Mouse (Mus musculus) limb, embryonic 14.5 days (tissue): ENCODE data around the gene Nxn. TPM values are rescaled to one million over a fixed set of nuclear protein-coding genes. Genes with fewer than 3 reads are reported as not detected.

Experiments used
- ATAC-seq: fragments of 200-750 bp; cut with Nextera tagmentation; 2 replicates; pipeline ENCODE4 v1.8.0; 2017; ENCODE audit warnings: low read depth, moderate number of reproducible peaks, moderate TSS enrichment; ENCODE audit not compliant: low FRiP score
- DNase-seq: peaks from one replicate; pipeline ENCODE4 v3.0.0-alpha.2; 2015; ENCODE audit warnings: low spot score
- H3K27ac ChIP-seq: fragments of 300-500 bp; sonication (generic); replicated peaks from 2 replicates; pipeline ENCODE4 v1.5.1; 2014; ENCODE audit warnings: low read depth, mild to moderate bottlenecking, low read length, moderate library complexity, mixed read lengths
- H3K27me3 ChIP-seq: fragments of 300-500 bp; sonication (generic); 2 replicates; pipeline ENCODE4 v1.6.1; 2014; ENCODE audit warnings: low read length, mixed read lengths; ENCODE audit not compliant: control insufficient read depth, insufficient read depth
- H3K36me3 ChIP-seq: fragments of 300-500 bp; sonication (generic); 2 replicates; pipeline ENCODE4 v1.6.1; 2014; ENCODE audit warnings: mild to moderate bottlenecking, low read length, moderate library complexity, mixed read lengths; ENCODE audit not compliant: control insufficient read depth, insufficient read depth
- H3K4me1 ChIP-seq: fragments of 300-500 bp; sonication (generic); 2 replicates; pipeline ENCODE4 v1.6.1; 2014; ENCODE audit warnings: antibody characterized with exemption, low read length, mixed read lengths; ENCODE audit not compliant: control insufficient read depth, insufficient read depth
- H3K4me2 ChIP-seq: fragments of 300-500 bp; sonication (generic); replicated peaks from 2 replicates; pipeline ENCODE4 v1.6.1; 2014; ENCODE audit warnings: low read depth, mild to moderate bottlenecking, low read length, moderate library complexity; ENCODE audit not compliant: severe bottlenecking
- H3K4me3 ChIP-seq: fragments of 300-500 bp; sonication (generic); replicated peaks from 2 replicates; pipeline ENCODE4 v1.5.1; 2014; ENCODE audit warnings: low read length
- H3K9ac ChIP-seq: fragments of 300-500 bp; sonication (generic); 2 replicates; pipeline ENCODE4 v1.6.1; 2014; ENCODE audit warnings: mild to moderate bottlenecking, low read depth, low read length, moderate library complexity; ENCODE audit not compliant: severe bottlenecking
- H3K9me3 ChIP-seq: fragments of 300-500 bp; sonication (generic); 2 replicates; pipeline ENCODE4 v1.6.1; 2016; ENCODE audit warnings: low read length; ENCODE audit not compliant: control insufficient read depth
- POLR2A ChIP-seq: fragments of 200-500 bp; IDR thresholded peaks from 2 replicates; pipeline ENCODE4 v1.8.0; 2012; ENCODE audit warnings: inconsistent platforms, mild to moderate bottlenecking, moderate library complexity, borderline replicate concordance; ENCODE audit not compliant: insufficient read depth, insufficient read length; ENCODE audit errors: extremely low read depth
- WGBS: fragments of 180-500 bp; shearing (Covaris S2); extraction: QIAGEN DNeasy Blood & Tissue Kit; methylation state at CpG from one replicate; pipeline ENCODE4 v1.1.7; 2014; 5-methylcytosine and 5-hydroxymethylcytosine counted together
- polyA plus RNA-seq, 2 experiments: library from polyadenylated mRNA; depleted of rRNA in 1 of 2; stranded (reverse) in 1 of 2; unstranded in 1 of 2; fragments of >200 nt; fragmentation: Nextera tagmentation in 1 of 2; extraction: Ambion mirVana in 1 of 2; gene quantifications; 2 replicates each; pipeline versions ENCODE4 v1.2.1 to v1.2.3; 2012 to 2014

Gene Nxn
- polyA plus RNA-seq, 2 experiments, result 69.9 to 78.1 TPM

DNA sequence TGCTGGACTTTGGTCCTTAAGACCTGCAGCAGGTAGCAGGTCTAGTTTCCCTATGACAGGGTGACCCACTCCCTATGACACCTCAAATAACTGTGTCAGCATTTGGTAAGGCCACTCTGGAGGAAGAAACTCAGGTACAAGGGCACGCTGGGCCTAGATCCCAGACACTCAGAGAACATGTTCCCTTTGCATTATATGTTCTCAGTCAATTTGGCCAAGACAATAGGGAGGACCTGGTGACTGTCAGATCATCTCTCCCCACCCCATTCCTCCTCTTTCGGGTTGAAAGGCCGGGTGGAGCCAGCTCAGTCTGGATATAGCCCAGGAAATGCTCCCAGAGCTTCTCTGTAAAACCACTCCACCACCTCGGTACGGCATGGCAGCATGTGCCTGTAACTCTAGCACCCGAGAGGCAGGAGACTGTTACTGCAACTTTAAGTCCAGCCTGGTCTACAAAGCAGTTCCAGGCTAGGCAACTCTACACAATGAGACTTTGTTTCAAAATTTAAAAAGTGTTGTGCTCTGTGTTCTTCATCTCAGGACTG lies 130.3 kb downstream of the Nxn start:
- Histone ChIP-seq H3K4me3 (no peak overlapping the region), H3K4me2 (no peak overlapping the region), H3K36me3 (peaks cover 40% of the 10 kb centered on the region), H3K4me1 (0 out of 2 replicates have a peak, but pooled peaks cover under 1% of the 10 kb centered on the region), H3K9me3 (no peaks in the 10 kb centered on the region), H3K27me3 (no peaks in the 10 kb centered on the region), H3K9ac (no peak overlapping the region), H3K27ac (no peak overlapping the region)
- no peak for TF ChIP-seq POLR2A
- ATAC-seq (no peak), DNase-seq (no peak)
- WGBS, result 81% methylated on average over 6 of the region's 6 CpGs

DNA sequence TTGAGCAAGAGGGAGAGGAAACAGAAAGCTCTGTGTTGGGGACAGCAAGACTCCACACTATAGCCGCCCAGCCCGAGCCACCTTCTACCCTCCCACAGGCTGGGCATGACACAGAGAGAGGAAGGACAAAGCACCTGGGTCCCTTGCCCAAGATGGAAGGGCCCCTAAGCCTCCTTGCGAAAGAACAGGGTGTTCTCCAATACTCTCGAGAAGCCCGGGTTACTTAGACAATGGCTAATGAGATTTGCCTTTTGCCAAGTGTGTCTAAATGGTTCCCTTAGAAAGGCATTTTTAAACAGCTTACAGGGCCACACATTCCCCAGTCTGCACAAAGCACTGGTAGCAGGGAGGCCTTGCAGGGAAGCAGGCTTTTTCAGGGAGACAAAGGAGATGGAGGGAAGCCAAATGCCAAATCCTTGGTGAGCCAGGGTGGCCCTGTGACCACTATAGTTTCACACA lies 130.9 kb downstream of the Nxn start:
- Histone ChIP-seq H3K27me3 (no peaks in the 10 kb centered on the region), H3K4me3 (no peak overlapping the region), H3K9me3 (no peaks in the 10 kb centered on the region), H3K4me1 (0 out of 2 replicates have a peak, but pooled peaks cover 5% of the 10 kb centered on the region), H3K9ac (no peak overlapping the region), H3K36me3 (peaks cover 34% of the 10 kb centered on the region), H3K4me2 (no peak overlapping the region), H3K27ac (no peak overlapping the region)
- ATAC-seq (no peak), DNase-seq (no peak)
- WGBS, result 77% methylated on average over 5 of the region's 5 CpGs
- TF ChIP-seq POLR2A, result no peak

DNA sequence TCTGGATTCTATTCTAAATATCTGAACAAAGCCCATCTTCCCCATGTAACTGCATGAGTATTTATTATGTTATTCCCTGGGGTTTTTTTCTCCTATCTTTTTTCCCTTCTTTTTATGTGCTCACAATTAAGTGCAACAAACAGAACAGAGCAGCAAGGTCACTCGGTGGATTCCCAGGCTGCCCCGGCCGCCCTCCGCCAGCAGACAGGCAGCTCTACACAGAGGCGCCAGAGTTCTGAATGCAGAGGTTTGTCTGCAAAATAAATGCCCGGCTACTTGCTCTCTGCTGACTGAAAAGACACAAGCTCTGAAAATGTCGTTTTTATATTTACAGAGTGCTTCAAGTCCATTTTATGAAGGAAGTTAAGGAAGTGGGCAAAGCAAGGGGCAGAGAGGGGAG lies 131.4 kb downstream of the Nxn start:
- Histone ChIP-seq H3K4me1 (peaks cover 5% of the 10 kb centered on the region; the same call in 1 of the 2 replicates), H3K27me3 (no peaks in the 10 kb centered on the region), H3K4me2 (no peak overlapping the region), H3K9me3 (no peaks in the 10 kb centered on the region), H3K9ac (no peak overlapping the region), H3K4me3 (no peak overlapping the region), H3K36me3 (peaks cover 29% of the 10 kb centered on the region), H3K27ac (no peak overlapping the region)
- TF ChIP-seq POLR2A, result no peak
- DNase-seq (no peak), ATAC-seq (no peak)
- WGBS, result 59% methylated on average over 7 of the region's 7 CpGs

DNA sequence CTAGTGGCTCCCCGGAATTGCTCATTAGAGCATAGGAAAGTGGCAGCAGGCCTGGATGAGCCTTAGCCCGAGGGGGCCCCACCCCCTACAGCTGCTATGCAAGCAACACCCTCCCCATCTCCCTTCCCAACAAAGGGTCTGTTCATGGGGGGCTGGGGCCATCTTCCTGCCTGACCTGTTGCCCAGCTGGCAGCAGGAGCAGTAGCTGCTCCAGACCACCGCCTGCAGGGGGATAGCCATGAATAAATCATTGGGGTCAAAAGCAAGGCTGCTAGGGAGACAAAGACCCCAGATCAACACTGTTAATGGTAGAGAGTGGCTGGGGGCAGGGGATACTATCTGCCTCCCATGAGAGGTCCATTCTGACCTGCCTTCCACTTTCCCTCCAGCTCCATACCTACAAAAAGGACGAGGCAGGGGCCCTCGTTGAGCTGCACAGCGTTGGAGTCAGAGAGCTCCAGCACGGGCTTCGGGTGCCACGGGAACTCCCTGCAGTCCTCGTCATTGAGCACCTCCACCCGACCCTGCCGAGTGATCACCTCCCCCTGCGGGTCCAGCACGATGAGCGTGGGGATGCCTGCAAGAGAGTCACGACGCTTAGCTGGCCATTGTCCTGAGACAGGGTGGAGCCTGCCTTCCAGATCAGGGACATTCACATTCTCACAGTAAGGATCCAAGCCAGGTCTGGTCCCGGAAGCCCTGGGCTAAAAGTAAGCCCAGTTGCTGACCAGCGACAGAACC lies 136.2 kb downstream of the Nxn start:
- H3K27ac ChIP-seq, result no peak overlapping the region
- DNase-seq (no peak), ATAC-seq (no peak)
- no peak overlapping the region for H3K9ac ChIP-seq
- peaks cover 5% of the 10 kb centered on the region; the same call in 1 of the 2 replicates for H3K4me1 ChIP-seq
- no peak overlapping the region for H3K4me2 ChIP-seq
- WGBS, result 16% methylated on average over 19 of the region's 19 CpGs
- no peak for TF ChIP-seq POLR2A
- no peak overlapping the region for H3K4me3 ChIP-seq
- no peaks in the 10 kb centered on the region for H3K9me3 ChIP-seq
- no peaks in the 10 kb centered on the region for H3K27me3 ChIP-seq
- peaks cover 35% of the 10 kb centered on the region for H3K36me3 ChIP-seq

DNA sequence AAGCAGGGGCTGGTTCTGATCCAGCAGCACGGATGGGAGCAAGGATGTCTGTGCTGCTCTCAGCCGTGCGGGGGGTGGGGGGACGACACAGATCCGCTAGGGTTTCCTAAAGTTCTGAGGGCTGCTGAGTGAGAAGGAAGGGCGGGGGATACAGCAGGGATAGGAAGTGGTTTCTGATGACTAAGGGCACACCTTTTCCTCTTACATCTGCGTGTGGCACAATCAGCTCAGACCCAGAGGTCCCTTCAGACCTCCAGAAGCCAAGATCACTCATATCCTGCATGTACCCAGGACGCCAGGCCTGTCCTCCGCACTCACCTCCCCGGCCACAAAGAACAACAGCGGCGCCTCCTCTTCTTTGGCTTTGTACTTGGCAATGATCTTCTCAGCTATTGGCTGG lies 137.7 kb downstream of the Nxn start:
- no peak for TF ChIP-seq POLR2A
- Histone ChIP-seq H3K27me3 (no peaks in the 10 kb centered on the region), H3K9me3 (no peaks in the 10 kb centered on the region), H3K4me3 (no peak overlapping the region), H3K9ac (no peak overlapping the region; the same call in 1 of the 2 replicates), H3K27ac (no peak overlapping the region), H3K4me2 (no peak overlapping the region), H3K4me1 (peaks cover 10% of the 10 kb centered on the region; the same call in 1 of the 2 replicates), H3K36me3 (peaks cover 38% of the 10 kb centered on the region)
- WGBS, result 83% methylated on average over 12 of the region's 12 CpGs
- no peak for ATAC-seq
- DNase-seq, result no peak
